Mouse (Mus musculus) intestine, embryonic 15.5 days (tissue): Measurements from ENCODE around the gene Nr2f2. TPM values are rescaled to one million over a fixed set of nuclear protein-coding genes. Genes with fewer than 3 reads are reported as not detected.

Experiments used
- ATAC-seq: fragments of 200-750 bp; cut with Nextera tagmentation; 2 replicates; pipeline ENCODE4 v1.8.0; 2017; ENCODE audit warnings: moderate TSS enrichment, moderate library complexity
- H3K27ac ChIP-seq: fragments of 300-500 bp; sonication (generic); 2 replicates; pipeline ENCODE4 v1.5.1; 2015; ENCODE audit warnings: mild to moderate bottlenecking, inconsistent platforms
- H3K27me3 ChIP-seq: fragments of 300-500 bp; sonication (generic); replicated peaks from 2 replicates; pipeline ENCODE4 v1.6.1; 2015; ENCODE audit warnings: inconsistent platforms
- H3K36me3 ChIP-seq: fragments of 300-500 bp; sonication (generic); 2 replicates; pipeline ENCODE4 v1.6.1; 2015; ENCODE audit warnings: inconsistent platforms
- H3K4me1 ChIP-seq: fragments of 300-500 bp; sonication (generic); replicated peaks from 2 replicates; pipeline ENCODE4 v1.6.1; 2015; ENCODE audit warnings: inconsistent platforms
- H3K4me2 ChIP-seq: fragments of 300-500 bp; sonication (generic); replicated peaks from 2 replicates; pipeline ENCODE4 v1.6.1; 2015; ENCODE audit warnings: mild to moderate bottlenecking, inconsistent platforms
- H3K4me3 ChIP-seq: fragments of 300-500 bp; sonication (generic); replicated peaks from 2 replicates; pipeline ENCODE4 v1.5.1; 2015; ENCODE audit warnings: inconsistent platforms
- H3K9ac ChIP-seq: fragments of 300-500 bp; sonication (generic); 2 replicates; pipeline ENCODE4 v1.6.1; 2015; ENCODE audit warnings: inconsistent platforms
- H3K9me3 ChIP-seq: fragments of 300-500 bp; sonication (generic); 2 replicates; pipeline ENCODE4 v1.6.1; 2016; ENCODE audit warnings: inconsistent platforms
- WGBS: fragments of 180-500 bp; shearing (Covaris S2); methylation state at CpG from one replicate; pipeline ENCODE4 v1.1.7; 2015; 5-methylcytosine and 5-hydroxymethylcytosine counted together
- polyA plus RNA-seq: library from polyadenylated mRNA; unstranded; fragments of >200 nt; fragmentation: Nextera tagmentation; extraction: Ambion mirVana; gene quantifications from 2 replicates; pipeline ENCODE4 v1.2.1, GENCODE M21; 2015

Nr2f2 gene
- polyA plus RNA-seq = 39.4 and 46.3 TPM in 2 replicates

- H3K4me3 ChIP-seq = peak within 1 kb of the TSS; percentile 50
- peak within 1 kb of the TSS; percentile 79 for H3K4me2 ChIP-seq
- H3K36me3 ChIP-seq = no peaks in the 10 kb centered on the region
- no peaks in the 10 kb centered on the region for H3K9me3 ChIP-seq
- peaks cover 13% of the 10 kb centered on the region for H3K4me1 ChIP-seq
- peak within 1 kb of the TSS; percentile 70 for H3K9ac ChIP-seq
- H3K27ac ChIP-seq = peak within 1 kb of the TSS; percentile 79
- WGBS = 6% methylated on average over 16 of the region's 16 CpGs
- peaks cover 23% of the 10 kb centered on the region for H3K27me3 ChIP-seq
- ATAC-seq = no peak
These were observed at the start of gene Nr2f2 for GRCm38 (mm10) chr7:70365941-70366807. Nr2f2 (minus strand) TSS chr7:70366735.

GRCm38 (mm10) chr7:70414461-70414860 is 47.9 kb upstream of the Nr2f2 start:
- Histone ChIP-seq H3K36me3 (no peaks in the 10 kb centered on the region), H3K4me1 (no peaks in the 10 kb centered on the region), H3K9me3 (no peaks in the 10 kb centered on the region), H3K27me3 (no peaks in the 10 kb centered on the region), H3K4me3 (no peak overlapping the region), H3K4me2 (no peak overlapping the region), H3K27ac (no peak overlapping the region), H3K9ac (no peak overlapping the region)
- ATAC-seq = no peak
- 88% methylated on average over 4 of the region's 4 CpGs for WGBS

- no peaks in the 10 kb centered on the region for H3K4me1 ChIP-seq
- no peak overlapping the region for H3K9ac ChIP-seq
- WGBS = 89% methylated on average over 4 of the region's 4 CpGs
- H3K4me3 ChIP-seq = no peak overlapping the region
- ATAC-seq = no peak
- no peak overlapping the region for H3K27ac ChIP-seq
- H3K4me2 ChIP-seq = no peak overlapping the region
- no peaks in the 10 kb centered on the region for H3K36me3 ChIP-seq
- no peaks in the 10 kb centered on the region for H3K9me3 ChIP-seq
- no peaks in the 10 kb centered on the region for H3K27me3 ChIP-seq
These were observed 47.1 kb upstream of the Nr2f2 start for GRCm38 (mm10) chr7:70413646-70414045.

- H3K27ac ChIP-seq = no peak overlapping the region
- no peak overlapping the region for H3K9ac ChIP-seq
- no peaks in the 10 kb centered on the region for H3K36me3 ChIP-seq
- H3K4me3 ChIP-seq = no peak overlapping the region
- WGBS = 86% methylated on average over 7 of the region's 7 CpGs
- H3K27me3 ChIP-seq = no peaks in the 10 kb centered on the region
- H3K9me3 ChIP-seq = no peaks in the 10 kb centered on the region
- no peak for ATAC-seq
- no peak overlapping the region for H3K4me2 ChIP-seq
- no peaks in the 10 kb centered on the region for H3K4me1 ChIP-seq
These were observed 46.4 kb upstream of the Nr2f2 start for GRCm38 (mm10) chr7:70412900-70413299.

GRCm38 (mm10) chr7:70410350-70410749 is 43.8 kb upstream of the Nr2f2 start:
- Histone ChIP-seq H3K4me1 (no peaks in the 10 kb centered on the region), H3K36me3 (no peaks in the 10 kb centered on the region), H3K4me2 (no peak overlapping the region), H3K9me3 (no peaks in the 10 kb centered on the region), H3K27me3 (no peaks in the 10 kb centered on the region), H3K4me3 (no peak overlapping the region), H3K9ac (no peak overlapping the region), H3K27ac (no peak overlapping the region)
- ATAC-seq = no peak
- WGBS = 80% methylated on average over 3 of the region's 3 CpGs

GRCm38 (mm10) chr7:70409890-70410289 is 43.4 kb upstream of the Nr2f2 start:
- H3K27me3 ChIP-seq = no peaks in the 10 kb centered on the region
- no peaks in the 10 kb centered on the region for H3K36me3 ChIP-seq
- 77% methylated on average over 11 of the region's 11 CpGs for WGBS
- no peak overlapping the region for H3K4me3 ChIP-seq
- no peaks in the 10 kb centered on the region for H3K9me3 ChIP-seq
- no peak overlapping the region for H3K4me2 ChIP-seq
- H3K27ac ChIP-seq = no peak overlapping the region
- H3K9ac ChIP-seq = no peak overlapping the region
- H3K4me1 ChIP-seq = no peaks in the 10 kb centered on the region
- ATAC-seq = no peak

- Histone ChIP-seq H3K27me3 (no peaks in the 10 kb centered on the region), H3K4me1 (no peaks in the 10 kb centered on the region), H3K27ac (no peak overlapping the region), H3K9me3 (no peaks in the 10 kb centered on the region), H3K4me3 (no peak overlapping the region), H3K4me2 (no peak overlapping the region), H3K36me3 (no peaks in the 10 kb centered on the region), H3K9ac (no peak overlapping the region)
- ATAC-seq = no peak
- WGBS = 82% methylated on average over 3 of the region's 3 CpGs
These were observed 42.3 kb upstream of the Nr2f2 start for GRCm38 (mm10) chr7:70408814-70409213.

GRCm38 (mm10) chr7:70407123-70407522 is 40.6 kb upstream of the Nr2f2 start:
- no peak overlapping the region for H3K27ac ChIP-seq

GRCm38 (mm10) chr7:70406527-70406926 is 40.0 kb upstream of the Nr2f2 start:
- ATAC-seq = no peak
- H3K4me1 ChIP-seq = no peaks in the 10 kb centered on the region
- H3K4me3 ChIP-seq = no peak overlapping the region
- H3K36me3 ChIP-seq = no peaks in the 10 kb centered on the region
- H3K9ac ChIP-seq = no peak overlapping the region
- no peak overlapping the region for H3K4me2 ChIP-seq
- H3K9me3 ChIP-seq = no peaks in the 10 kb centered on the region
- no peak overlapping the region for H3K27ac ChIP-seq
- WGBS = 93% methylated on average over 11 of the region's 11 CpGs
- H3K27me3 ChIP-seq = no peaks in the 10 kb centered on the region

More at GRCm38 (mm10) chr7:70407123-70407522, 40.6 kb upstream of the Nr2f2 start:
- H3K9me3 ChIP-seq = no peaks in the 10 kb centered on the region
- no peaks in the 10 kb centered on the region for H3K4me1 ChIP-seq
- no peaks in the 10 kb centered on the region for H3K36me3 ChIP-seq
- no peak overlapping the region for H3K4me3 ChIP-seq
- H3K27me3 ChIP-seq = no peaks in the 10 kb centered on the region
- no peak for ATAC-seq
- H3K4me2 ChIP-seq = no peak overlapping the region
- WGBS = 84% methylated on average over 11 of the region's 11 CpGs
- no peak overlapping the region for H3K9ac ChIP-seq

GRCm38 (mm10) chr7:70405466-70405865 is 38.9 kb upstream of the Nr2f2 start:
- no peaks in the 10 kb centered on the region for H3K27me3 ChIP-seq
- no peak overlapping the region for H3K9ac ChIP-seq
- H3K4me1 ChIP-seq = no peaks in the 10 kb centered on the region
- no peak overlapping the region for H3K27ac ChIP-seq
- H3K9me3 ChIP-seq = no peaks in the 10 kb centered on the region
- H3K4me2 ChIP-seq = no peak overlapping the region
- H3K36me3 ChIP-seq = no peaks in the 10 kb centered on the region; the same call in 1 of the 2 replicates
- H3K4me3 ChIP-seq = no peak overlapping the region
- no peak for ATAC-seq
- WGBS = 34% methylated on average over 2 of the region's 2 CpGs

GRCm38 (mm10) chr7:70382828-70383227 is 16.3 kb upstream of the Nr2f2 start:
- H3K27me3 ChIP-seq = no peaks in the 10 kb centered on the region
- no peak overlapping the region for H3K27ac ChIP-seq
- no peak overlapping the region for H3K9ac ChIP-seq
- no peaks in the 10 kb centered on the region for H3K36me3 ChIP-seq
- WGBS = 72% methylated on average over 4 of the region's 4 CpGs
- no peak overlapping the region for H3K4me3 ChIP-seq
- H3K9me3 ChIP-seq = no peaks in the 10 kb centered on the region
- H3K4me2 ChIP-seq = no peak overlapping the region
- H3K4me1 ChIP-seq = no peaks in the 10 kb centered on the region
- ATAC-seq = no peak

GRCm38 (mm10) chr7:70381409-70382244 is 15.1 kb upstream of the Nr2f2 start:
- no peak for ATAC-seq
- Histone ChIP-seq H3K27me3 (no peaks in the 10 kb centered on the region), H3K9me3 (no peaks in the 10 kb centered on the region), H3K4me1 (no peaks in the 10 kb centered on the region), H3K9ac (no peak overlapping the region), H3K4me2 (no peak overlapping the region), H3K27ac (no peak overlapping the region), H3K36me3 (no peaks in the 10 kb centered on the region), H3K4me3 (no peak overlapping the region)
- 95% methylated on average over 14 of the region's 14 CpGs for WGBS
